Mouse (Mus musculus) layer of hippocampus, postnatal 10 days (tissue): ENCODE data around the gene Ecpas. TPM values are rescaled to one million over a fixed set of nuclear protein-coding genes. Genes with fewer than 3 reads are reported as not detected.

Experiments used
- DNase-seq, 2 experiments: peaks; one replicate each; pipeline ENCODE4 v3.0.0; 2021; ENCODE audit warnings: low spot score in 2 of 2
- total RNA-seq, 2 experiments: library from RNA; stranded (reverse); gene quantifications; 2 replicates each; pipeline ENCODE4 v1.2.3; 2021

Ecpas gene
- total RNA-seq, 2 experiments from 2014 or later: 136 to 153 TPM

- DNase-seq: peak; percentile 65 to 74
Observed at GRCm38 (mm10) chr4:58911069-58911830, 1.3 kb downstream of the Ecpas start.

GRCm38 (mm10) chr4:58910175-58911068, 2.1 kb downstream of the Ecpas start:
- DNase-seq: no peak

- DNase-seq: no peak
Observed at GRCm38 (mm10) chr4:58907453-58907852, 5.1 kb downstream of the Ecpas start.

- DNase-seq: no peak
Observed at GRCm38 (mm10) chr4:58898318-58898717, 14.2 kb downstream of the Ecpas start.

GRCm38 (mm10) chr4:58897436-58897835, 15.1 kb downstream of the Ecpas start:
- no peak for DNase-seq

DNA sequence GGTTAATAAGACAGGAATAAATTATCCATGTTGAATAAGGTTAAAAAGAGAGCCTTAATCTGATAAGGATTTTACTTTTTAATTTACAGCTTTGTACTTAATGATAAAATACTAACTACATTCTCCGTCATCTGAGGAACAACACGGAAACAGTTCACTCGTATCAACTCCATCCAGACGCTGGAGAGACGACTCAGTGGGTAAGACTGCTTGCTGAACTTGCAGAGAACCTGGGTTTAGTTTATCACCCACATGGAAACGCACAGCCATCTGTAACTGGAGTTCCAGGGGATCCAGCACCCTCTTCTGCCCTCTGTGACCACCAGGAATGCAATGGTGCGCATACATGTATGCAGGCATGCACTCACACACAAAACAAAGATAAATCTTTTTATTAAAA, 18.1 kb downstream of the Ecpas start:
- DNase-seq: no peak

GRCm38 (mm10) chr4:58890035-58890782, 22.3 kb downstream of the Ecpas start:
- DNase-seq: no peak

- no peak for DNase-seq
Observed at GRCm38 (mm10) chr4:58888568-58888967, 24.0 kb downstream of the Ecpas start.

DNA sequence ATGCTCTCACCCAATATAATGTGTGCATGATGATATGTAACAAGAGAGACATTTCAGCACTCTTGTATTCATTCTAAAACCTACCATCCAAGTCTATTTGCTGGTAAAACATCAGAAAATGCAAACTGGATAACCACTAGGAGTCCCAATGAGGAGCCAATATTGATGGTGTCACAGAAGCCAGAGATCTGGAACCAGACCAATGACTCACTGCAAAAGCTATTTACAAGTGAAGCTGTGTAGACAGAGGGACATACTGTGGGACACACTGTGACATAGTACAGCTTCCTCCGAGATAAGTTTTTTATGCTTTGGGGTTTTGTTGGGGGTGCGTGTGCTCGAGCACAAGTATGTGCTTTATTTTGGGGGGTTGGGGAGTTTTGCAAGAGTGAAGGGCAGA, 24.9 kb downstream of the Ecpas start:
- DNase-seq: no peak

- DNase-seq: no peak
Observed at GRCm38 (mm10) chr4:58886778-58887177, 25.8 kb downstream of the Ecpas start.

GRCm38 (mm10) chr4:58885341-58885740, 27.2 kb downstream of the Ecpas start:
- no peak for DNase-seq

DNA sequence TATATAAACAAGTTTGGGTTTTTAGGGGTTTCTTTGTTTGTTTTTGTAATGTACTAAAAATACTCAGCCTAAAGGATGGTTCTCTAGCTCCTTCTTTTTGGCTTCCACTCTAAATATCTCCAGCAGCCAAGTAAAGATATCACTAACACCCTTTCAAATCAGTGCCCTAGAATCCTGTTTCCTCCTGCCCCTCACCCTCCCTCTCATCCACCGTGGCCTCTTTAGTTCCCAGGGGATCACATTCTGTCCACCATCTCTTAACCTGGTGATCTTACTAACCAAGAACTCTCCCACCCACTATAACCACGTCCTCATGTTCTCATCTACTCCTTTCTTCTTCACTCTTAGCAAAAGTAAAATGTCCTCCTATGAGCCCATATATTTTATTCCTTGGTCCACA, 28.7 kb downstream of the Ecpas start:
- DNase-seq: no peak

DNA sequence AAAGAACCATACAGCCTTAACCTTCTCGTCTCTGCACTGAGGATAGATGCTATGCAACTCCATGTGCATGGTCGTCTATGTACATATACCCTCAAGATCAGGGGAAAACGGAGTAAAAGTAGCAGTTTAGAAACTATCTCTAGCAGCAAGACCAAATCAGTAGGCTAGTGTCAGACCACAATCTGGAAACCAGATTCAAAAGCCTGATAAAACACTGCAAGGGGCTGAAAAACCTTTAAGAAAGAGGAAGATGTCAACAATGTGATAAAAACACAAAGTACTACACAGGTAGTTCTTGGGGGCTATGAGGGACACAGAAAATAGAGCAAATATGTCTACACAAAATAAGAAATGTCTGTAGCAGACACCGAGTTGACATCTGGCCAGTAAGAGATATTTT, 38.2 kb downstream of the Ecpas start:
- DNase-seq: no peak

- DNase-seq: no peak
Observed at GRCm38 (mm10) chr4:58867242-58867641, 45.3 kb downstream of the Ecpas start.

DNA sequence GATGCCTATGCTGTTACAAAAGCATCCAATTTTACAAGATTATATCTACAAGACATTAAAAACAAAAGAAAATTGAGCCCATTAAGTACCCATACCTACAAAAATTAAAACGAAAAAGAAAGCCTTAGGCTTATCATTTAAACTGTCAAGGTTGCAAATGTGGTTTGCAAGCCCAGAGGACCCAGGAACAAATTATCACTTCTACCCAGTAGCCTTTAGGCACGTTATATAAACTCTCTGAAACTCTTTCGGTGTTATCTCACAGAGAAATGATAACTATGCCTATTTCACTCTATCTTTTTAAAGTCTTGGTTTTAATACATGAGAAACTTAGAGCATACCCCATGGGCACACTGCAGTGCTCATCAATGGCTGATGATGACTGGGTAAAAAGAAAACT, 79.6 kb downstream of the Ecpas start:
- no peak for DNase-seq

DNA sequence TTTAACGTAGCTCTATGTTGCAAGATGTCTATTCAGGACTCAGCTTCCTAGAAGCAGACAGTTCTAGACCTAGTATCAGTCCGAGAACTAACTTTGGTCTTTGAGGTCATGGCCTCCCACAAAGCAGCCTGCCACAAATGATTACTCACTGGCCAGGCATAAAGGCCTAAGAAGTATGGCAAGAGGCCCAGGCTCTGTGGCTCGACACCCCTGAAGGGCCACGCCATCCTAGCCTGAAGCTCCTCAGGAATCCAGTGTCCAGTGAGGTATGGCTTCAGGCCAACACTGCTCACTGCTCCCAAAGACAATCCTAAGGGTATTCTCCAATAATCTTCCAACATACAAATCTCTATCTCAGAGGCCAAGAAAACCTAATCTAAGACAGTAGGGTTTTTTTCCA, 86.6 kb downstream of the Ecpas start:
- no peak for DNase-seq

- no peak for DNase-seq
Observed at GRCm38 (mm10) chr4:58787616-58788015, 124.9 kb downstream of the Ecpas start, which contains the start of gene Olfr267. Gene Olfr267, minus strand, starts transcription at chr4:58787716.

GRCm38 (mm10) chr4:58786659-58787058, 125.9 kb downstream of the Ecpas start:
- no peak for DNase-seq

DNA sequence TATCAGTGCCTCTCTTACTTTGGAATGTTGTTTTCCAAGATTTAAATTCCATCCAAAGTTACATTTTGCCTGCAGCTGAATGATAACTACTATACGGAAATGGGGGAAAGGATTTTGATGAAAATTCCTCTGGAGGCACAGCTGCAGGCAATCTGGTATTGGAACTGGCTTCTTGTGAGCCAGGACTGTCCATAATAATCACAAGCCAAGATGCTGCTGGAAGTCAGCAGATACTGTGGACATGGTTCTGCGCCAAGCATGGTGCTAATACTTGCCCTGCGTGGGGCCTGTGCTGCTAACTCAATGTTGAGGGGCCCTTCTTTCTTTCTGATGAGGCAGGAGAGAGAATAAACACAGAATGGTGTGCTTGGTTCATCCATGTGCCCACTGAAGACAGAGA, 149.1 kb downstream of the Ecpas start:
- DNase-seq: no peak

GRCm38 (mm10) chr4:58749510-58749909, 163.0 kb downstream of the Ecpas start:
- DNase-seq: no peak

DNA sequence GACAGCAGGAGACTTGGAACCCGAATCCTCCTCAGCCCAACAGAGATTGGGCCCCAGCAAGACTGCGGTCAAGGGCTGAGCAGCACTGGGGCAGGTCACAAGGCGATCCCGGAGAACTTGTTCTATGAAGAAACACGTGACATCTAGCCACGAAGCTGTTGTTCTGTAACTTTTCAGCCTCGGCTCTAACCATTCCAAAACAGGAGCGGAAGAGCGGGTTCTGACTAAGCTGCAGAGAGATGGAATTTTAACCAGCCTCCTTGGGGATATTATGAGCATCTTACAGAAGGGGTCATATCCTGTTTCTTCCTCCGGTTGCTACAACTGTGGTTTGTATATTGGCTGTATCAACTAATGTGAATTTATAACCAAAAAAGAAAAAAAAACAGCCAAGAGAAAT, 163.4 kb downstream of the Ecpas start:
- no peak for DNase-seq
